10 mouse cellular contexts compared by ENCODE assay signal in genomic region chr7:126831539-126831938, GRCm38 (mm10). TPM values are rescaled to one million over a fixed set of nuclear protein-coding genes. Genes with fewer than 3 reads are reported as not detected.
A peak's percentile ranks its signal among the peaks of the same experiment; 100 is the strongest.
DNase-seq lines count a peak whose midpoint lies in the region; ATAC-seq lines count a peak whose summit lies in the region.
"Had no signal": no experiment of that assay in that cellular context is flagged by ENCODE, and none has a peak within 500 bp of the region (broad histone marks: within the 10 kb centered on the region; RNA-seq: fewer than 3 reads in every experiment).

Gene 4930451I11Rik (minus strand): TSS chr7:126831639.

- peaks cover 24% of the 10 kb centered on the region for H3K4me1 ChIP-seq in kidney, embryonic 15.5 days
- H3K4me1 ChIP-seq in embryonic facial prominence, embryonic 11.5 days (ENCODE audit: control insufficient read depth, insufficient read depth, low read length), result no peaks in the 10 kb centered on the region
- 0 out of 2 replicates have a peak, but pooled peaks cover 3% of the 10 kb centered on the region for H3K4me1 ChIP-seq in hindbrain, embryonic 14.5 days (replicated peaks; ENCODE audit: control insufficient read depth, insufficient read depth, low read length)
- peaks cover 14% of the 10 kb centered on the region for H3K4me1 ChIP-seq in midbrain, embryonic 15.5 days

- no peak for DNase-seq in kidney, postnatal 10 days
- DNase-seq in embryonic facial prominence, embryonic 11.5 days (ENCODE audit: low spot score), result no peak
- no peak for DNase-seq in hindbrain, embryonic 14.5 days (ENCODE audit: low spot score)
- DNase-seq in cerebellum, postnatal 4 days (ENCODE audit: low spot score in 2 of 2), result no peak
- no peak for DNase-seq in left cerebral cortex, adult 8-10 months (ENCODE audit: low spot score in 2 of 2)

- H3K9ac ChIP-seq in kidney, embryonic 15.5 days, result 0 out of 2 replicates have a peak within 1 kb of the TSS, but pooled peaks have one; percentile 7
- H3K9ac ChIP-seq in embryonic facial prominence, embryonic 11.5 days (replicated peaks; ENCODE audit: low read length), result no peak within 1 kb of the TSS
- H3K9ac ChIP-seq in hindbrain, embryonic 14.5 days, result peak within 1 kb of the TSS; percentile 42
- no peak within 1 kb of the TSS for H3K9ac ChIP-seq in midbrain, embryonic 15.5 days

- no peaks in the 10 kb centered on the region for H3K9me3 ChIP-seq in kidney, embryonic 15.5 days (replicated peaks)
- no peaks in the 10 kb centered on the region for H3K9me3 ChIP-seq in embryonic facial prominence, embryonic 11.5 days (replicated peaks; ENCODE audit: control insufficient read depth, low read length)
- H3K9me3 ChIP-seq in hindbrain, embryonic 14.5 days (ENCODE audit: control insufficient read depth, low read length), result no peaks in the 10 kb centered on the region
- H3K9me3 ChIP-seq in midbrain, embryonic 15.5 days, result no peaks in the 10 kb centered on the region

- no peak for ATAC-seq in kidney, embryonic 15.5 days (replicated peaks; ENCODE audit: low FRiP score)
- ATAC-seq in embryonic facial prominence, embryonic 11.5 days (replicated peaks; ENCODE audit: insufficient number of reproducible peaks, low FRiP score, low TSS enrichment, low read depth), result no peak
- ATAC-seq in hindbrain, embryonic 14.5 days (ENCODE audit: low FRiP score), result no peak
- no peak for ATAC-seq in midbrain, embryonic 15.5 days (replicated peaks)
- no peak for ATAC-seq in megakaryocyte progenitor cell, adult 5-6 weeks (replicated peaks; ENCODE audit: poor library complexity)

- 60% methylated on average over 5 of the region's 5 CpGs for WGBS in kidney, embryonic 15.5 days
- WGBS in embryonic facial prominence, embryonic 11.5 days, result 64% methylated on average over 5 of the region's 5 CpGs
- 59% methylated on average over 5 of the region's 5 CpGs for WGBS in hindbrain, embryonic 14.5 days
- 61% methylated on average over 5 of the region's 5 CpGs for WGBS in midbrain, embryonic 15.5 days

- H3K4me2 ChIP-seq in kidney, embryonic 15.5 days, result peak within 1 kb of the TSS; percentile 68
- peak within 1 kb of the TSS; percentile 31 for H3K4me2 ChIP-seq in embryonic facial prominence, embryonic 11.5 days (ENCODE audit: low read depth, low read length)
- peak within 1 kb of the TSS; percentile 61 for H3K4me2 ChIP-seq in hindbrain, embryonic 14.5 days (replicated peaks)
- peak within 1 kb of the TSS; percentile 54 for H3K4me2 ChIP-seq in midbrain, embryonic 15.5 days

- H3K27ac ChIP-seq in kidney, embryonic 15.5 days, result peak within 1 kb of the TSS; percentile 56; the same call in 1 of the 2 replicates
- H3K27ac ChIP-seq in embryonic facial prominence, embryonic 11.5 days (replicated peaks; ENCODE audit: low read depth, low read length), result no peak within 1 kb of the TSS
- H3K27ac ChIP-seq in hindbrain, embryonic 14.5 days, result 0 out of 2 replicates have a peak within 1 kb of the TSS, but pooled peaks have one; percentile 14
- peak within 1 kb of the TSS; percentile 46; the same call in 1 of the 2 replicates for H3K27ac ChIP-seq in midbrain, embryonic 15.5 days

- peaks cover 21% of the 10 kb centered on the region for H3K27me3 ChIP-seq in kidney, embryonic 15.5 days
- H3K27me3 ChIP-seq in embryonic facial prominence, embryonic 11.5 days (ENCODE audit: control insufficient read depth, insufficient read depth, low read length), result no peaks in the 10 kb centered on the region
- H3K27me3 ChIP-seq in hindbrain, embryonic 14.5 days (ENCODE audit: control insufficient read depth, insufficient read depth, low read length), result no peaks in the 10 kb centered on the region
- no peaks in the 10 kb centered on the region for H3K27me3 ChIP-seq in midbrain, embryonic 15.5 days (replicated peaks)
- H3K27me3 ChIP-seq: Patski had no signal

- peak within 1 kb of the TSS; percentile 42 for H3K4me3 ChIP-seq in kidney, embryonic 15.5 days (replicated peaks)
- 0 out of 2 replicates have a peak within 1 kb of the TSS, but pooled peaks have one; percentile 9 for H3K4me3 ChIP-seq in embryonic facial prominence, embryonic 11.5 days (ENCODE audit: low read depth, low read length)
- H3K4me3 ChIP-seq in hindbrain, embryonic 14.5 days (replicated peaks; ENCODE audit: low read length), result peak within 1 kb of the TSS; percentile 21
- H3K4me3 ChIP-seq in midbrain, embryonic 15.5 days, result peak within 1 kb of the TSS; percentile 26

- no peaks in the 10 kb centered on the region for H3K36me3 ChIP-seq in kidney, embryonic 15.5 days
- no peaks in the 10 kb centered on the region for H3K36me3 ChIP-seq in embryonic facial prominence, embryonic 11.5 days (replicated peaks; ENCODE audit: control insufficient read depth, insufficient read depth, low read depth, low read length)
- peaks cover 28% of the 10 kb centered on the region; the same call in 1 of the 2 replicates for H3K36me3 ChIP-seq in hindbrain, embryonic 14.5 days (replicated peaks; ENCODE audit: control insufficient read depth, insufficient read depth)
- no peaks in the 10 kb centered on the region for H3K36me3 ChIP-seq in midbrain, embryonic 15.5 days (replicated peaks)

RNA-seq across cellular contexts. Expression of gene 4930451I11Rik, which starts in this region (rescaled TPM):
- polyA plus RNA-seq in kidney, embryonic 15.5 days (2015; fragmentation: Nextera tagmentation; extraction: Ambion mirVana), result not detected in 2 replicates
- polyA plus RNA-seq in embryonic facial prominence, embryonic 11.5 days (2014; fragmentation: Nextera tagmentation; extraction: Ambion mirVana), result not detected in 2 replicates
- polyA plus RNA-seq in hindbrain, embryonic 14.5 days (2014; fragmentation: Nextera tagmentation; extraction: Ambion mirVana), result 0.74 TPM in 1 of 2 replicates, not detected in the other
- polyA plus RNA-seq in midbrain, embryonic 15.5 days (2015; fragmentation: Nextera tagmentation; extraction: Ambion mirVana), result not detected in 2 replicates
- not detected in 2 replicates for total RNA-seq in megakaryocyte progenitor cell, adult 5-6 weeks (2015)
- total RNA-seq in megakaryocyte progenitor cell, adult 5-6 weeks (2017), result not detected in 2 replicates
- 1 to 10 TPM in 1 of 4 experiments, not detected in 3; 2.3 TPM for total RNA-seq in left cerebral cortex, adult 8-10 months (2022)
- total RNA-seq: gastrocnemius, postnatal 14 days had no signal
- polyA plus RNA-seq: Patski had no signal

Comparison
In these comparisons a context has a peak if more than half of its experiments do, and no peak if none do; other contexts are left out.
1. H3K9ac ChIP-seq: peak in kidney, embryonic 15.5 days (single experiment) and hindbrain, embryonic 14.5 days (single experiment); none in embryonic facial prominence, embryonic 11.5 days (single experiment) and midbrain, embryonic 15.5 days (single experiment).
2. Peak in every context shown above with its lines, with median percentiles within 50 percentile points of each other: H3K4me2 ChIP-seq and H3K4me3 ChIP-seq.